Mouse (Mus musculus) stomach, postnatal 0 days (tissue): ENCODE measurements around the gene Eif2s2. TPM values are rescaled to one million over a fixed set of nuclear protein-coding genes. Genes with fewer than 3 reads are reported as not detected.
"Not testable (repeated sequence)": the region's sequence is repeated elsewhere in the genome, so short reads cannot be mapped to it uniquely, and the experiment has no call there.

Experiments
- ATAC-seq: fragments of 200-750 bp; cut with Nextera tagmentation; 2 replicates; pipeline ENCODE4 v1.8.0; 2017; ENCODE audit not compliant: low FRiP score, low TSS enrichment
- DNase-seq: peaks from one replicate; pipeline ENCODE4 v3.0.0-alpha.2; 2016; ENCODE audit warnings: low spot score
- H3K27ac ChIP-seq: fragments of 300-500 bp; sonication (generic); replicated peaks from 2 replicates; pipeline ENCODE4 v1.5.1; 2014; ENCODE audit warnings: mild to moderate bottlenecking, control low read depth
- H3K27me3 ChIP-seq: fragments of 300-500 bp; sonication (generic); 2 replicates; pipeline ENCODE4 v1.6.1; 2014; ENCODE audit warnings: low read length; ENCODE audit not compliant: control insufficient read depth, insufficient read depth
- H3K36me3 ChIP-seq: fragments of 300-500 bp; sonication (generic); 2 replicates; pipeline ENCODE4 v1.6.1; 2014; ENCODE audit warnings: low read length, mixed read lengths; ENCODE audit not compliant: control insufficient read depth, insufficient read depth
- H3K4me1 ChIP-seq: fragments of 300-500 bp; sonication (generic); replicated peaks from 2 replicates; pipeline ENCODE4 v1.6.1; 2014; ENCODE audit warnings: antibody characterized with exemption; ENCODE audit not compliant: control insufficient read depth, insufficient read depth
- H3K4me2 ChIP-seq: fragments of 300-500 bp; sonication (generic); replicated peaks from 2 replicates; pipeline ENCODE4 v1.6.1; 2014; ENCODE audit warnings: low read depth, mild to moderate bottlenecking, control low read depth, moderate library complexity
- H3K4me3 ChIP-seq: fragments of 300-500 bp; sonication (generic); 2 replicates; pipeline ENCODE4 v1.5.1; 2014; ENCODE audit warnings: low read depth, low read length, control low read depth
- H3K9ac ChIP-seq: fragments of 300-500 bp; sonication (generic); 2 replicates; pipeline ENCODE4 v1.6.1; 2014; ENCODE audit warnings: mild to moderate bottlenecking, low read length, control low read depth, mixed read lengths
- H3K9me3 ChIP-seq: fragments of 300-500 bp; sonication (generic); 2 replicates; pipeline ENCODE4 v1.6.1; 2016; ENCODE audit warnings: low read length; ENCODE audit not compliant: control insufficient read depth
- CTCF ChIP-seq: IDR thresholded peaks from 2 replicates; pipeline ENCODE4 v1.5.1; 2016; ENCODE audit warnings: antibody characterized with exemption, low read depth, mild to moderate bottlenecking, moderate library complexity
- EP300 ChIP-seq: optimal IDR thresholded peaks from 2 replicates; pipeline ENCODE3; 2016; ENCODE audit warnings: antibody characterized with exemption
- WGBS: fragments of 180-500 bp; shearing (Covaris S2); extraction: QIAGEN DNeasy Blood & Tissue Kit; methylation state at CpG from one replicate; pipeline ENCODE4 v1.1.7; 2014; 5-methylcytosine and 5-hydroxymethylcytosine counted together
- polyA plus RNA-seq: library from polyadenylated mRNA; unstranded; fragments of >200 nt; fragmentation: Nextera tagmentation; extraction: Ambion mirVana; gene quantifications from 2 replicates; pipeline ENCODE4 v1.2.1, GENCODE M21; 2015

The Eif2s2 gene
- polyA plus RNA-seq, 1 experiment from 2014 or later: 83.9 TPM

DNA sequence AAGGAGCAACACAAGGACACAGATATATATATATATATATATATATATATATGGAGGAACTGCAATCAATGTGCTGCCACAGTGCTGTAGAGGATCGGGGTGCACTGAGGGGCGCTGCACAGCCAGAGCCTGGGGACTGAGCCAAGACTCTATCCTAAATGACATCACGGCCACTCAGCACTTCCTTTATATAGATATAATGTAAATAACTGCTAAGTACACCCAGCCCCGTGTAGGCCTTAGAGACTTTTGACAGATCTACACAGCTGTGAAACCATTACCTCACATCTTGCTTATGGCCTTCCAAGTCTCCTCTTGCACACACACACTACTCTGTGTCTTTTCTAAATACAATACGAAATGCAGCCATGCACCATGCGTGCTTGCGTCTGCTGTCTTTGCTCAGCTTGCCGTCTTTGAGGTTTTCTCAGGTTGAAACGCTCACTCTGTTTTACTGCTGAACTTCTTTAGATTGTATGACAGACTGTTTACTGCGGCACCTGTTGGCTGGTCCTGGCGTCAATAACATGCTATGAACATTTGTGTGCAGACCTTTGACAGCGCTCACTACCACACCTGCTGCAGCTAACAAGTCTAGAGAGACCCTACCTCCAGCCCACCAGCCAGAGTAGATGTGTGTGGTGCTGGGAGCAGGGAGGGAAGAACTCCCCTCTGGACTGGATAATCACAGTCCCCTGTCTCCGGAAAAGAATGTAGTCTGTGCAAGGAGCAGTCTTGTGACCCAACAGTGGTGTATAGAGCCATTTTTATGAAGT lies 25.3 kb upstream of the Eif2s2 start:
- no peaks in the 10 kb centered on the region for H3K4me1 ChIP-seq
- ATAC-seq: peak; percentile 63; the same call in 1 of the 2 replicates
- WGBS: 43% methylated on average over 13 of the region's 13 CpGs
- no peak for DNase-seq
- H3K9me3 ChIP-seq: no peaks in the 10 kb centered on the region
- no peak overlapping the region for H3K4me3 ChIP-seq
- no peak overlapping the region for H3K9ac ChIP-seq
- no peak overlapping the region for H3K4me2 ChIP-seq
- no peaks in the 10 kb centered on the region for H3K27me3 ChIP-seq
- no peak overlapping the region for H3K27ac ChIP-seq
- TF ChIP-seq CTCF (no peak), EP300 (no peak)
- no peaks in the 10 kb centered on the region for H3K36me3 ChIP-seq

- Histone ChIP-seq H3K27me3 (no peaks in the 10 kb centered on the region), H3K27ac (no peak overlapping the region), H3K36me3 (no peaks in the 10 kb centered on the region), H3K9ac (no peak overlapping the region), H3K9me3 (no peaks in the 10 kb centered on the region), H3K4me1 (no peaks in the 10 kb centered on the region), H3K4me3 (no peak overlapping the region), H3K4me2 (no peak overlapping the region)
- TF ChIP-seq EP300 (no peak), CTCF (peak; percentile 75)
- 25% methylated on average over 2 of the region's 2 CpGs for WGBS
- DNase-seq: peak; percentile 27
- ATAC-seq: no peak
Observed at GRCm38 (mm10) chr2:154916547-154916946, 23.8 kb upstream of the Eif2s2 start.

- ATAC-seq (no peak), DNase-seq (no peak)
- H3K36me3 ChIP-seq: no peaks in the 10 kb centered on the region
- H3K9me3 ChIP-seq: no peaks in the 10 kb centered on the region
- H3K27me3 ChIP-seq: no peaks in the 10 kb centered on the region
- 59% methylated on average over 12 of the region's 12 CpGs for WGBS
- H3K4me1 ChIP-seq: no peaks in the 10 kb centered on the region
- no peak overlapping the region for H3K27ac ChIP-seq
- no peak overlapping the region for H3K4me3 ChIP-seq
- TF ChIP-seq CTCF: no peak
- no peak for TF ChIP-seq EP300
- H3K4me2 ChIP-seq: no peak overlapping the region
- H3K9ac ChIP-seq: no peak overlapping the region
Observed at GRCm38 (mm10) chr2:154915922-154916541, 23.3 kb upstream of the Eif2s2 start.

- Histone ChIP-seq H3K9ac (no peak overlapping the region), H3K27me3 (no peaks in the 10 kb centered on the region), H3K4me3 (no peak overlapping the region), H3K9me3 (no peaks in the 10 kb centered on the region), H3K4me1 (no peaks in the 10 kb centered on the region), H3K4me2 (no peak overlapping the region), H3K36me3 (no peaks in the 10 kb centered on the region), H3K27ac (no peak overlapping the region)
- DNase-seq: no peak
- TF ChIP-seq EP300: no peak
- TF ChIP-seq CTCF: peak; percentile 38
- ATAC-seq: no peak
- WGBS: 79% methylated on average over 6 of the region's 6 CpGs
Observed at GRCm38 (mm10) chr2:154909789-154910188, 17.1 kb upstream of the Eif2s2 start.

DNA sequence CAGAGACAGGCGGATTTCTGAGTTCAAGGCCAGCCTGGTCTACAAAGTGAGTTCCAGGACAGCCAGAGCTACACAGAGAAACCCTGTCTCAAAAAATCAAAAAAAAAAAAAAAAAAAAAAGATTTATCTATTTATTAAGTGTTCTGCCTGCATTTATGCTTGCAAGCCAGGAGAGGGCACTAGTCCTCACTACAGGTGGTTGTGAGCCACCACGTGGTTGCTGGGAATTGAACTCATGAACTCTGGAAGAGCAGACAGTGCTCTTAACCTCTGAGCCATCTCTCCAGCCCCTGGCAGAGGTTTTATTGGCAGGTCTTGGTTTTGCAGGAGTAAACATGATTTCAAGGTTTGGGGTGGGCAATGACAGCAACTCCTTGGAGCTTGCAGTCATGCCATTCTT lies 15.5 kb upstream of the Eif2s2 start:
- H3K27me3 ChIP-seq: not testable (repeated sequence)
- 13% methylated on average over 1 of the region's 2 CpGs for WGBS

DNA sequence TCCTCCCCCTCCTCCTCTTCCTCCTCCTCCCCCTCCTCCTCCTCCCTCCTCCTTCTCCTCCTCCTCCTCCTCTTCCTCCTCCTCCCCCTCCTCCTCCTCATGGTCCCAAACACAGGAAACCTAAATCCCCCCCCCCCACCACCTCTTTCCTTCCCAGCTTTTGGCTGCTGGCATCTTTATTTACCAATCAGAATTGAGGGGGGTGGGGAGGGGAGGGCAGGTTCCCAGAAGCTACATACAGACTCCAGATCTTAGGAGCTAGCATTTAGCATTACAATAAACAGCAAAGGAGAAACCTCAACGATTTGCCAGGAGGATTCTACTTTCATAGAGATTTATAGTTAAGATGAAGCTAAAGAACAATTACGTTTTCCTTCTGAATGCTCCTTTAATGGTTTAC lies 13.1 kb upstream of the Eif2s2 start:
- 63% methylated on average over 2 of the region's 2 CpGs for WGBS
- TF ChIP-seq EP300 (no peak), CTCF (no peak)
- no peaks in the 10 kb centered on the region for H3K27me3 ChIP-seq

More for the DNA sequence above, 15.5 kb upstream of the Eif2s2 start:
- DNase-seq, H3K9me3 ChIP-seq, ATAC-seq, H3K36me3 ChIP-seq, H3K4me1 ChIP-seq, H3K27ac ChIP-seq, H3K4me2 ChIP-seq, H3K9ac ChIP-seq, H3K4me3 ChIP-seq: not testable (repeated sequence)
- peak; percentile 30 for TF ChIP-seq CTCF

More for the DNA sequence above, 13.1 kb upstream of the Eif2s2 start:
- no peak overlapping the region for H3K4me2 ChIP-seq
- no peaks in the 10 kb centered on the region for H3K36me3 ChIP-seq
- DNase-seq (no peak), ATAC-seq (no peak)
- no peak overlapping the region for H3K27ac ChIP-seq
- no peak overlapping the region for H3K9ac ChIP-seq
- no peaks in the 10 kb centered on the region for H3K9me3 ChIP-seq
- H3K4me3 ChIP-seq: no peak overlapping the region
- no peaks in the 10 kb centered on the region for H3K4me1 ChIP-seq
